Mouse (Mus musculus) adrenal gland, postnatal 25 days (tissue): ENCODE data around the gene Pnp. TPM values are rescaled to one million over a fixed set of nuclear protein-coding genes. Genes with fewer than 3 reads are reported as not detected.
"Not testable (repeated sequence)": the region's sequence is repeated elsewhere in the genome, so short reads cannot be mapped to it uniquely, and the experiment has no call there.

Experiments used
- DNase-seq: peaks from one replicate; pipeline ENCODE4 v3.0.0; 2021; ENCODE audit warnings: mixed read lengths
- long read RNA-seq: library from polyadenylated mRNA; stranded (forward); transcript quantifications from one replicate; pipeline ENCODE4 v2.0.0, GENCODE M21; 2021
- total RNA-seq: library from RNA; stranded (reverse); gene quantifications from 2 replicates; pipeline ENCODE4 v1.2.3, GENCODE M21; 2021

Gene Pnp
- total RNA-seq: 47.6 and 55.1 TPM in 2 replicates
- long read RNA-seq, transcript Pnp-201 (6 exons, 2,942 nt): major isoform, 24 of 27 reads
- long read RNA-seq, partial matches to known transcripts: 2 of 27 reads
- long read RNA-seq, other reads (novel, unspliced or antisense): 1 of 27 reads

- DNase-seq: peak; percentile 99
Observed at GRCm38 (mm10) chr14:50930754-50931492, at the start of gene Pnp, which contains the start of gene Pip4p1. Pnp (plus strand) TSS chr14:50931082. Pip4p1 (minus strand) TSS chr14:50930856.

- DNase-seq: no peak
Observed at GRCm38 (mm10) chr14:50891621-50892020, 39.3 kb upstream of the Pnp start.

- DNase-seq: no peak
Observed at GRCm38 (mm10) chr14:50892091-50892490, 38.8 kb upstream of the Pnp start.

- peak; percentile 22 for DNase-seq
Observed at GRCm38 (mm10) chr14:50892541-50893459, 38.1 kb upstream of the Pnp start.

- DNase-seq: no peak
Observed at GRCm38 (mm10) chr14:50895407-50895806, 35.5 kb upstream of the Pnp start.

GRCm38 (mm10) chr14:50895985-50896746 is 34.7 kb upstream of the Pnp start:
- peak; percentile 30 for DNase-seq

- peak; percentile 21 for DNase-seq
Observed at GRCm38 (mm10) chr14:50896747-50897373, 34.0 kb upstream of the Pnp start.

GRCm38 (mm10) chr14:50897374-50897765 is 33.5 kb upstream of the Pnp start, which contains the start of gene Klhl33:
Klhl33 (minus strand) TSS chr14:50897507.
- no peak for DNase-seq

- not testable (repeated sequence) for DNase-seq
Observed at GRCm38 (mm10) chr14:50897992-50898391, 32.9 kb upstream of the Pnp start.

- peak; percentile 38 for DNase-seq
Observed at GRCm38 (mm10) chr14:50903973-50904827, 26.7 kb upstream of the Pnp start.

- no peak for DNase-seq
Observed at GRCm38 (mm10) chr14:50904828-50905129, 26.1 kb upstream of the Pnp start.

- DNase-seq: not testable (repeated sequence)
Observed at GRCm38 (mm10) chr14:50905327-50905726, 25.6 kb upstream of the Pnp start.

GRCm38 (mm10) chr14:50908126-50908525 is 22.8 kb upstream of the Pnp start:
- no peak for DNase-seq

GRCm38 (mm10) chr14:50911356-50911755 is 19.5 kb upstream of the Pnp start:
- DNase-seq: no peak

- not testable (repeated sequence) for DNase-seq
Observed at GRCm38 (mm10) chr14:50923437-50923836, 7.4 kb upstream of the Pnp start.

- peak; percentile 93 for DNase-seq
Observed at GRCm38 (mm10) chr14:50924281-50925064, 6.4 kb upstream of the Pnp start, which contains the start of the genes Osgep and Apex1. Osgep (minus strand) TSS chr14:50924893. Apex1 (plus strand) TSS chr14:50924968.

- DNase-seq: no peak
Observed at GRCm38 (mm10) chr14:50925111-50925920, 5.6 kb upstream of the Pnp start.

- DNase-seq: no peak
Observed at GRCm38 (mm10) chr14:50927366-50927765, 3.5 kb upstream of the Pnp start.

- DNase-seq: no peak
Observed at GRCm38 (mm10) chr14:50929951-50930350, 931 bp upstream of the Pnp start.
